Mouse (Mus musculus) forelimb bud, embryonic 11.5 days (tissue): ENCODE data around the gene Spef1.
"Not testable (repeated sequence)": the region's sequence is repeated elsewhere in the genome, so short reads cannot be mapped to it uniquely, and the experiment has no call there.

Experiments used
- DNase-seq: peaks from one replicate; pipeline ENCODE4 v3.0.0-alpha.2; 2012; ENCODE audit warnings: low read depth, low spot score

The Spef1 gene

GRCm38 (mm10) chr2:131186771-131187601 lies at the start of gene Spef1, which contains the start of gene Cdc25b:
Gene Spef1 (minus strand): TSS chr2:131187282.
Gene Cdc25b (plus strand): TSS chr2:131186949.
- peak; percentile 84 for DNase-seq

DNA sequence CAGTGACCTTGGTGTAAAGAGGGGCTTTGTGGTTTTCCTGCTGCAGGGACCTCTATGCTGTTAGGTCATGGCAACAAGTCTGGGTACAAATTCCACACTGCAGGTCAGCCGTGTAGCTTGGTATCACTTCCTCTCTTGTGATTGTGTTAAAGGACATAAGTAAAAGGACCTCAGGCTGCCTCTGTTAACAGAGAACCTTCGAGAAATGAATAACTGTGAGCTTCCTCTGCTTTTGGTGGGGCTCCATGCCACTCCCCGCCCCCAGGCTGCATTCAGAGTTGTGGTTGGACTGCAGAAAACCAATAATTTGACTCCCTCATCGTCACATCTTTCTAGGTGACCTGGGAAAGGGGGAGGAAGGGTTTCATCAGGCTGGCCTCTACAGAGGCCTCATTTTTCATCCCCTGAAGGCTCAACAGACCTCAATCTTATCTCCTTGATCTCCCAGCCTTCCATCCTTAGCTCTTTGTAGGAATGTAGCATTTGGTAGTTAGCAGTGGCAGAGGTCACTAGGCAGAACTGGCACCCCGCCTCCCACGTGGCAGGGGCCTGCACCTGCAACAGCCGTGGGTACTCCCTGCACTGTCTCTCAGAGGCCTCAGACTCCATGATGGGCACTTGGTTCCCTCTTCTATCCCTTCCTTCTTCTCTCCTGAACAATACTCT lies 48.0 kb upstream of the Spef1 start:
- no peak for DNase-seq

- DNase-seq: no peak
Measured at GRCm38 (mm10) chr2:131234127-131234650, 47.1 kb upstream of the Spef1 start.

- DNase-seq: peak; percentile 94
Measured at GRCm38 (mm10) chr2:131233307-131234126, 46.4 kb upstream of the Spef1 start, which contains the start of gene Mavs. Gene Mavs (plus strand): TSS chr2:131234063.

- no peak for DNase-seq
Measured at GRCm38 (mm10) chr2:131232558-131232957, 45.5 kb upstream of the Spef1 start.

DNA sequence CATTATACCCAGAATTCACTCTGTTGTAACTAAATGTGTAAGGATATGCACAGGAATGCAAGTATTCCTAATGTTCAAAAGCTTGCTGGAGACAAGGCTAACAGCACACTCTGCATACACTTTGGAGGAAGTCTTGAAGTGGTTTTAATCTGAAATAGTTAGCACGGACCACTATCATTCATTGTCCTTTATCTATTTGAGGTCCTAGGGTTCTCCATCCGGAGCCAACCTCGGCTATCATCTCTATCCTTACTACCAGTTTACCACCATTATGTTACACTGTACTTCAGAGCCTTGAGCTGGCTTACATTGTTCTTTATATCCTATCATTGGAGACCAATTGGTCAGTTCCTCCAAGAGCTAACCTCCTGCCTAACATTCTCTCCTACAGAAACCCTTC lies 40.2 kb upstream of the Spef1 start:
- DNase-seq: no peak

DNA sequence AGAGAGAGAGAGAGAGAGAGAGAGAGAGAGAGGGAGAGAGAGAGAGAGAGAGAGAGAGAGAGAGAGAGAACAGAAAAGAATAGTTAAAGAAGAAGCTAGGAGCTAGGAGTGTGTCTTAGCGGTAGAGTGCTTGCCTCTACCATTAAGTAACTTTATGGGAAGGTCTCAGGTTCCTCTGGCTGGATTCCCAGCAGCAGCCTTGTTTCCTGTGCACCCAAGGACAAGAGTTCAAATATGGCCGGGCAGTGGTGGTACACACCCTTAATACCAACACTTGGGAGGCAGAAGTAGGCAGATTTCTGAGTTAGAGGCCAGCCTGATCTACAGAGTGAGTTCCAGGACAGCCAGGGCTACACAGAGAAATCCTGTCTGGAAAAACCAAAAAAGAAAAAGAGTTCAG lies 39.6 kb upstream of the Spef1 start:
- DNase-seq: not testable (repeated sequence)

GRCm38 (mm10) chr2:131225178-131225577 lies 38.1 kb upstream of the Spef1 start:
- DNase-seq: no peak

- DNase-seq: no peak
Measured at GRCm38 (mm10) chr2:131223569-131223968, 36.5 kb upstream of the Spef1 start.

GRCm38 (mm10) chr2:131222562-131222961 lies 35.5 kb upstream of the Spef1 start:
- DNase-seq: no peak

DNA sequence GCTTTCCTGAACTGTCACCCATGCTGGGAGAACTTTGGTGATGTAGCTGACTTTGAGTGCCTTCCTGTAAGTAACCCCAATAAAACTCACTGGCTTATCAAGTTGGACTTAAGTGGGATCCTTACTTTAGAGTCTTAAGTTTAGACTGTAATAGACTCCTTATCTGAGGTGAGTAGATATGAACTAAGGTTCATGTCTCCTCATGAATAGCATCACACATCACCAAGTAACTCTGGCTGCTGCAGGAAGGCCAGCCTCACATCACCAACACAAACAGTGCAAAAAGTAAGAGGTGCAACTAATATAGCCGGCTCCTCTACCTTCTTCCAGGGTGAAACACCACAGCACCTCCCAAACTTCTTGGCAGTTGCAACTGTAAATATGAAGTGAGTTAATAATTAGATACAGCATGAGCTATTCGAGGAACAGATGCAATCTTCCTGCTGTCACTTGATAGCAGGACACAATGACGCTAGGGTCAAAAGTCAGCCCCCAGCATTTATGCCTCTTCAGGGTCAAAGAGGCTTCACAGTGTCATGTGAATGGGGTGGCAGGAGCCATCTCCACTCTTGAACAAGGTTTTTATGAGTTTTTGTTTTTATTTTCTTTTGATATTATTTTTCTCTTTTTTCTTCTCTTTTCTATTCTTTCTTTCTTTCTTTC lies 34.9 kb upstream of the Spef1 start:
- no peak for DNase-seq

DNA sequence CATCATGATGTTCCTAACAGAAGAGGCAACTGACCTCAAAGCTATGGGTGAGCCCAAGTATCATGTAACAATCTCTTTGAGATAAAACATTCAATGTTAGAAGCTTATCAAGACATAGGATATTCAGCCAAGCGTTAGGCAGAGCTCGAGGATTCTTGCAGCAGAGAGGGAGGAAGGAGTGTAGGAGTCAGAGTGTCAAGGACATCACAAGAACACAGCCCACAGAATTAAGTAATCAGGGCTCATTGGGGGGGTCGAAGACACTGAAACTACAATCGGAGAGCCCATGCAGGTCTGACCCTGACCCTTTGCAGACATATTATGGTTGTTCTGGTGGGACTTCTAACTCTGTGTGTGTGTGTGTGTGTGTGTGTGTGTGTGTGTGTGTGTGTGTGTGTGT lies 32.9 kb upstream of the Spef1 start:
- no peak for DNase-seq

DNA sequence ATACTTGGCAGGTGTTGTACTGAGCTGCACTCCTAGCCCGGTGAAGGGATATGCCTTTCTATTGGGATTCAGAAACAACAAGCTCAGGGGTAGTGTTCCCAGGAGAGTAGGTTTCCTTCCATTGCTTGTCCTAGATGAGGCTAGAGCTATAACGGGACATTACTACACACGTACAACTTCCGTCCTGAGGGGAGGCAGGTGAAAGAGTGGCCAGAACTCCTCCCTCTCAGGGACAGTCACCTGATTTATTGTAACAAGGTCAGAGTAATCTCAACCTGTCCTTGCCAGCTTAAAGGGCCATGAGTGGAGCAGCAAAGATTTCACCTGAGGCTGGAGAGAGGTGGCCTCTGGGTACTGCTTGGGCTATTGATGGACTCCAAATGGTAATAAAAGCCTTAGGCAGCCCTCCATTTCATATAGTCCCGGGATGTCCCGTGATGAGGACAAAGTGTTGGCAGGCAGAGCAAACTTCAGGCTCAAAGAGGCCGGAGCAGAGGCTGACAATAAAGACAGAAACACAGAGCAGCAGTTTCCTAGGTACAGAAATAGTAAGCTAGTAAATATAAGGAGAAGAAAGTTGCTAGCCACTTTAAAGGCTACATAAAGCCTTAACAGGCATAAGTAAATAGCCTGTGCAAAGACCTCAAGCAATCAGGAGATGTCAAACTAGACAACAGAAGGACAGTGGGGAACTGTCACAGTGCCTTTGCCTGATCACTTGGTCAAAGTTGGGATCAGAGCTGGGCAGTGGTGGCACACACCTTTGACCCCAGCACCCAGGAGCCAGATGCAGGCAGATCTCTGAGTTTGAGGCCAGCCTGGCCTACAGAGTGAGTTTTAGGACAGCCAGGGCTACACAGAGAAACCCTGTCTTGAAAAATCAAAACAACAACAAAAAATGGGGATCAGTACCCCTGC lies 29.1 kb upstream of the Spef1 start:
- DNase-seq: no peak

- no peak for DNase-seq
Measured at GRCm38 (mm10) chr2:131213773-131214172, 26.7 kb upstream of the Spef1 start.

DNA sequence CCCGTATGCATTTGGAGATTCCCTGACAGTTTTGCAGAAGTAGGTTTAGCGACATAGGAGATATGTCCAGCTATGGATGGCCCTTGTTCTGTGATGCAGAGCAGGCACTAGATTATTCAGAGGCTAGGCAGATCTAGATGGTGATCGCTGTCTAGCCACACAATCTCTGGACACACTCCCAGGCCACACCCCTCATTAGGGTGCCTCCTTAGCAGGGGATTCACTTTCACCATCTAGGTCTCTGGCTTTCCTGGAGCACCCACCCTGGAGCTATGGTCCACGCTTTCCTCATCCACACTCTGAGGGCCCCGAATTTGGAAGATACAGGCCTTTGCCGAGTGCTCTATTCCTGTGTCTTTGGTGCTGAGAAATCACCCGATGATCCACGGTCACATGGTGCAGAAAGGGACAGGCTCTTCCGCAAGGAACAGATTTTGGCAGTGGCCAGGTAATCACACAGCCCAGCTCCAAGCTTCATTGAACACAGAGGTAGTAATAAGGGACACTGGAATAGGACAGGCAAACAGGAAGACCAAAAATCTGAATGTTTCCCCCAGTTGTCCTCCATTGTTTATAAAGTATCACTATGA lies 24.0 kb upstream of the Spef1 start:
- no peak for DNase-seq

DNA sequence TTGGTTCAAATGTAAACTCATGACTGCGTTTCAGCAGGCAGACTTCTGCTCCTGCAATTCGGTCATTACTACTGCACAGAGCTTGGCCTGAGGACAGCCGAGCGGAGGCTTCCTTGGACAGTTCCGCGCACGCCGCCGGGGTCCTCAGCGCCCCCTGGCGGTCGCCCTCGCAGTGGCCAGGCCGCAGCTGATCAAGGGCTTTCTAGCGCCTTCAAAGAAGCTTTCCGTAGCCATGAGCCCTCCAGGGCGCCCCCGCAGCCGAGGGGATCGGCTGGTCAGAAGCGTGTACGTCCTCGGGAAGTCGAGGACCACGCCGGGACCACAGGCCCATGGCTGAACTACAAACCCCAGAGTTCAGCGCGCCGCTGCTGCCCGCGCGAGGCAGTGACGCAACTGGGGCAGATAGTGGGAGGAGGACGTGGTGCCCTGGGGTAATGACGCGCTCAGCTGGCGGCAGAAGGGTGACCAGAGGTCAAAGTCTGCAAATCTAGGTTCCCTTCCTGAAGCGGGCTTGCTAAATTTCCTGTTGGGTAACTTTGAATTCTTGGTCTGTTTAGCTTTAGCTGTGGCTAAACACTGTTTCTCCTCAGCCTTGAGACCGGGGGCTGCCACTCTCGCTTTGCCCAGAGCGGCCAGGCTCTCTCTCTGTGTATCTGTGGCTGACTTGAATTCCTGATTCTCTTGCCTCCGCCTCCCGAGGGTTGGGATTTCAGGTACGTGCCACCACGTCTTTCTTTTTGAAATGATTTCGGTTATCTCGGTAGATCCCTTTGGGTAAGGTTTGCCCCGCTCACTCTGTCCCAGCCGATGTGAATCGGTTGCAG lies 23.1 kb upstream of the Spef1 start:
- peak; percentile 94 for DNase-seq

DNA sequence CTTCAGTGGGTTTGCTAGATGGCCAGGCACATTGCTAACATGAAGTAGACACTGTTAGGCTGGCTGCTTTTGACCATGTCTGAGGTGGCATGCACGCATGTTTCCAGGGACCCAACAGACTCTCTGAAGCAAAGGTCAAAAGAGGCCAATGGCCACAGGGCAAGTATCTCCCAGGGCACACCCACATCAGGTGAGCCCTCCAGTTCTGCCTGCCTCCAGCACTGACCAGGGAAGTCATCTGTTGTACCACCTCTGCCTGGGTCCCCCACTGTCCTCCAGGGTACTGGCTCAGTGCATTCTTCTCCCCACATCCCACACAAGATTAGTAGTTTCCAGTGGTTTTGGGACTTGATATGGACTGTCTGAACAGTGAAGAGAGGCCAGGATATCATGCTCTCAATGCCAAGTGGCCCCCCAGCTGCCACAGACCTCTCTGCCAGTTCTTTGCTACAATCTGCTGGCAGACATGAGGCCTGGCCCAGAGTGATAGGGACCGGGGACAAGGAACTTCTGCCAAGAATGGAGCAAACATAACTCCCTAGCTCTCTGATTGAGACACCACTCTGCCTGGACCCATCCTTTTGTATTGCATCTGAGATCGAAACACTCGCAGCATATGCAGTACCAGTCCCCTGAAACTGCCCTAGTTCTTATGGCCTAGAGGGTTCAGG lies 22.2 kb upstream of the Spef1 start:
- no peak for DNase-seq

DNA sequence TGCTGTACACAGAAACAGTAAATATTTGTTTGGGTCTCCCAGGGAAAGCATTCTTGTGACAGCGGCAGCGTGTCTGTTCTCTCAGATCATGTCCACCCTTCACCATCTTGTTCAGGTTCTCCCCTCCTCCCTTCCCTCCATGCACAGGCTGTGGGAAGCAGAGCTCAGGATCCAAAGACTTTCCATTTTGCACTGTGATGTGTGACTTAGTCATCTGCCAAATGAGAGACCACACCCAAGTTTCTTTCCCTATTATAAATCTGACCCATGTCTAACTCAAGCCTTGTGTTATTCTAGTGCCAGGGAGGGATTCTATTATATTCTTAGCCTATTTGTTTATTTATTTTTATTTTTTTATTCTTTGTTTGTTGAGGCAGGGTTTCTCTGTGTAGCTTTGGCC lies 21.3 kb upstream of the Spef1 start:
- DNase-seq: no peak
